Mouse (Mus musculus) neural tube, embryonic 12.5 days (tissue): ENCODE measurements around the gene Il4. TPM values are rescaled to one million over a fixed set of nuclear protein-coding genes. Genes with fewer than 3 reads are reported as not detected.

Experiments
- ATAC-seq: fragments of 200-750 bp; cut with Nextera tagmentation; 2 replicates; pipeline ENCODE4 v1.8.0; 2017; ENCODE audit warnings: low read depth, mild to moderate bottlenecking, moderate TSS enrichment, moderate library complexity; ENCODE audit not compliant: low FRiP score
- H3K27ac ChIP-seq: fragments of 300-500 bp; sonication (generic); 2 replicates; pipeline ENCODE4 v1.5.1; 2016
- H3K27me3 ChIP-seq: fragments of 300-500 bp; sonication (generic); replicated peaks from 2 replicates; pipeline ENCODE4 v1.6.1; 2016; ENCODE audit warnings: mild to moderate bottlenecking
- H3K36me3 ChIP-seq: fragments of 300-500 bp; sonication (generic); 2 replicates; pipeline ENCODE4 v1.6.1; 2016; ENCODE audit warnings: mild to moderate bottlenecking
- H3K4me1 ChIP-seq: fragments of 300-500 bp; sonication (generic); 2 replicates; pipeline ENCODE4 v1.6.1; 2016
- H3K4me2 ChIP-seq: fragments of 300-500 bp; sonication (generic); replicated peaks from 2 replicates; pipeline ENCODE4 v1.6.1; 2016; ENCODE audit warnings: mild to moderate bottlenecking
- H3K4me3 ChIP-seq: fragments of 300-500 bp; sonication (generic); 2 replicates; pipeline ENCODE4 v1.5.1; 2016
- H3K9ac ChIP-seq: fragments of 300-500 bp; sonication (generic); 2 replicates; pipeline ENCODE4 v1.6.1; 2016; ENCODE audit warnings: mild to moderate bottlenecking
- H3K9me3 ChIP-seq: fragments of 300-500 bp; sonication (generic); 2 replicates; pipeline ENCODE4 v1.6.1; 2016; ENCODE audit warnings: mild to moderate bottlenecking
- WGBS: fragments of 180-500 bp; shearing (Covaris S2); methylation state at CpG from one replicate; pipeline ENCODE4 v1.1.7; 2016; 5-methylcytosine and 5-hydroxymethylcytosine counted together
- polyA plus RNA-seq: library from polyadenylated mRNA; unstranded; fragments of >200 nt; fragmentation: Nextera tagmentation; extraction: Ambion mirVana; gene quantifications from 2 replicates; pipeline ENCODE4 v1.2.1, GENCODE M21; 2016

Gene Il4
- polyA plus RNA-seq, 1 experiment from 2014 or later = 3.4 TPM

DNA sequence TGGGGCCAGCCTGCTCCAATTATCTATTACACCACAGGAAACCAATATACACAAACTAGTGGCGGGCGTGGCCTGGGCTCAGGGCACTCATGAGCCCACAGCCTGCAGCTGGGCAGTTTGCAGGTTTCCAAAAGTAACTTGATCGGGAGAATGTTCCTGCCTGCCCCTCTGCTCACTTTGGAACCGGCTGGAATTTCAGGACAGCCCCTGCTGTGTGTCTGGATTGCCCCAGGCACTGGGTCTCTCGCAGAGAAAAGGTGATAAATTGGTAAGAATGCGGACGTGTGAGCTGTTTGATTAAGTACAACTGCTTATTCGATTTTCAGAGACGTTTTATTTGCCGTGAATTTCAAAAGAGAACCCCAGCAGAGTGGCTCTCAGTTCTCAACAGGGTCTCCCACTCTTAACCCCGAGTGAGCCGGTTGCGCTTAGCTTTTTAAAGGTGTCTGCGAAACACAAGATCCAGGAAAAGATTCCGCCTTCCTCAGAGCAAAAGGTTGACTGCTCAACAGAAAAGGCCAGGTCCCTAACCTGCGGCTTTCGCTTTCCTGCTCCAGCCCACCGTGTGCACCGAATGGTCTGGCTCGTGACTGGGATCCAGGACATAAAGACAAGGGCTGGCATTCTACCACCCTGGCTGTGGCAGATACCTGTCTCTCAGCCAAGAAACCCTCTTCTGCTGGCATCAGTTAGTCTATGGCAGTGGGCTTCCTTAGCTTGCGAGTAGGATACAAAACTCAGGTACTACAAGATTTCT is 18.8 kb upstream of the Il4 start:
- H3K4me2 ChIP-seq = no peak overlapping the region; the same call in 1 of the 2 replicates
- H3K4me1 ChIP-seq = peaks cover 14% of the 10 kb centered on the region
- ATAC-seq = no peak
- no peaks in the 10 kb centered on the region for H3K36me3 ChIP-seq
- no peak overlapping the region for H3K9ac ChIP-seq
- no peaks in the 10 kb centered on the region for H3K9me3 ChIP-seq
- H3K27ac ChIP-seq = no peak overlapping the region
- 15% methylated on average over 21 of the region's 21 CpGs for WGBS
- H3K4me3 ChIP-seq = no peak overlapping the region
- peaks cover 21% of the 10 kb centered on the region for H3K27me3 ChIP-seq

DNA sequence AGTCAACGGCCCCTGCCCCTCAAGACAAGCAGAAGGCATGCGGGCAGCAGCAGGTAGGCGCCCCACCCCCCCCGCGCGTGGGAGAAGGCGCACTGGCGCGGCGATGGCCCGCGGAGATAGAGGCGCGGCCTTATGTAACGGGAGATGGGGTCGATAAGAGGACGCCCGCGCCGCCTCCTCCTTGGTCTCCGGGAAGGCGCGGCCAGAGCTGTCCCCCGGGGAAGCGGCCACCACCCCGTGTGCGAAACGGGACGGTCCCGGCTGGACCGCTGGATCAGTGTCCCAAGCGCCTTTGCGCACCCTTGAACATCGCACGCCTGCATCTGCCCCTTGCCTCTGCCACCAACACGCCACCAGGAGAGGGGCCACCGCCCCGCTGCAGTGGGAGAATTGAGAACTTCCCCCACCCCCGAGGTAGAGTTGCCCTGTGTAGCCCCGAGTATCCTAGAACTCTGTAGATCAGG is 17.7 kb upstream of the Il4 start:
- no peak for ATAC-seq
- peak overlapping the region; percentile 81 for H3K4me2 ChIP-seq
- H3K9ac ChIP-seq = 0 out of 2 replicates have a peak overlapping the region, but pooled peaks have one; percentile 26

DNA sequence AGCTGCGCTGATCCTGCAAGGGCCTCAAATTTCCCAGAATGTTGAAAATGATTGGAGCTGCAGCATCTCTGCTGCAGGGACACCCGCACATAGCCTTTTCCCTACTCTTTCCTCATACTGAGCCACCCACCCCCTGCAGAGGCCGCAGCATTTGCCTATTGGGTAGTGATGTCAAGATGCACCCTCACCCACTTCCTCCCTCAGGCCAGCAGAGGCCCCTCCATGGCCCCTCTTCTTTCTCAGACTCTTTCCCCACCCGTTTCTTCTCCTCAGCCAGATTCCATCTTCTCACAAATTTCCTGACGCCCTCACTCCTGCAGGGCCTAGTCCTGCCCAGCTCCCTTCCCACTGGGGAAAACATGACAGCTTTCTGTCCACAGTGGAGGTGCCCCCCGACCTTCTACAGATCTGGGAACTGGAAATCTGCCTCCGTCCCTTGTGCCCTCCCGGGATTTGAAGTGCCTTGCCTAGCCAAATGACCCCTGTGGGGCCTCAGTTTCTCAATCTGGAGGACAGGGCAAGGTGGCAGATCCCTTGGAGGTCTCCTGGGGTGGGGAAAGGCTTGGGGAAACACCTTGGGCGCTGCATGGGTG is 17.2 kb upstream of the Il4 start:
- Histone ChIP-seq H3K4me1 (peaks cover 14% of the 10 kb centered on the region), H3K36me3 (no peaks in the 10 kb centered on the region), H3K27me3 (peaks cover 21% of the 10 kb centered on the region), H3K4me2 (peak overlapping the region; percentile 81), H3K4me3 (peak overlapping the region; percentile 26), H3K9me3 (no peaks in the 10 kb centered on the region), H3K9ac (0 out of 2 replicates have a peak overlapping the region, but pooled peaks have one; percentile 26), H3K27ac (no peak overlapping the region)
- WGBS = 43% methylated on average over 9 of the region's 9 CpGs
- ATAC-seq = no peak; the same call in 1 of the 2 replicates

More for the DNA sequence above, 17.7 kb upstream of the Il4 start:
- H3K9me3 ChIP-seq = no peaks in the 10 kb centered on the region
- H3K36me3 ChIP-seq = no peaks in the 10 kb centered on the region
- peaks cover 21% of the 10 kb centered on the region for H3K27me3 ChIP-seq
- WGBS = 2% methylated on average over 40 of the region's 40 CpGs
- no peak overlapping the region for H3K27ac ChIP-seq
- H3K4me1 ChIP-seq = peaks cover 14% of the 10 kb centered on the region
- H3K4me3 ChIP-seq = peak overlapping the region; percentile 26

DNA sequence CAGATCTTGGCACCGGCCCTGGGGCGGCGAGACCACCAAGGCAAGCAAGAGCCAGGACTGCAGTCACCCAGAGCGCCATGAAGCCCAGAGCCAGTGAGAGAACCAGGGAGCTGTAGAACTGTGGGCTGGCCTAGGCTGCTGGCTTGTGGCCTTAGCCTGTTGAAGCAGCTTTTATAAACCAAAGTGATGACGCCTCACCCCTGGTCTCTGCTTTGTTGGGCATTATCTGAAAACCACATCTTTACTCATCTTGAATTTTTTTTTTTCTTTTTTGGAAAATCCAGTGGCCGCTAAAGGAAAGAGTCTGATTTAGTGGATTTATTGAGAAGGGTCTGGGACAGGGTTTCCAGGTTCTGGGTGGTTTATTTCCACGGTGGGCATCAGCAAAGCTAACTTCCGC is 16.1 kb upstream of the Il4 start, which contains the start of gene Il13:
Il13 (minus strand) TSS at position 147 of the 400 bp plus-strand sequence.
- Histone ChIP-seq H3K27ac (no peak within 1 kb of the TSS), H3K9me3 (no peaks in the 10 kb centered on the region), H3K36me3 (no peaks in the 10 kb centered on the region), H3K4me1 (peaks cover 14% of the 10 kb centered on the region), H3K4me2 (no peak within 1 kb of the TSS), H3K4me3 (no peak within 1 kb of the TSS), H3K27me3 (peaks cover 21% of the 10 kb centered on the region), H3K9ac (no peak within 1 kb of the TSS)
- 92% methylated on average over 8 of the region's 8 CpGs for WGBS
- ATAC-seq = no peak

DNA sequence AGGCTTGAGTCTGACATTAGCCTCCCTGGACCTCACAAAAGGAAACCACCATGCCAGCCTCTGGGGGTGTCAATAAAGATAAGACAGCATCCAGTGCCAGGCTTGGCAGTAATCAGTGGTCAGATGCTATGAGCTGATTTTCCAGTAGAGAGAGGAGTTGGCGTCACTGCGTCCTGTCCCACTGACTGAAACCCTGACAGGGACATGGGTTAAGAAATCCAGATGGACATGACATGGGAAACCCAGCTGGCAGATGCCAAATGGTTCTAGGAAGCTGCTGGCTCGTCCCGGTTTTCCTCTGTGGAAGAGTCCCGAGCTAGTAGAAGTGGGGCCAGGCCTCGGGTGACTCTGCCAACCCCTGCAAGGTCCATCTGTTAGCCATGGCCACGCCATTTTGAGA is 15.2 kb upstream of the Il4 start:
- 92% methylated on average over 7 of the region's 7 CpGs for WGBS
- Histone ChIP-seq H3K9me3 (no peaks in the 10 kb centered on the region), H3K9ac (no peak overlapping the region), H3K4me1 (peaks cover 14% of the 10 kb centered on the region), H3K27ac (no peak overlapping the region), H3K27me3 (peaks cover 21% of the 10 kb centered on the region), H3K36me3 (no peaks in the 10 kb centered on the region), H3K4me3 (no peak overlapping the region), H3K4me2 (no peak overlapping the region)
- no peak for ATAC-seq

DNA sequence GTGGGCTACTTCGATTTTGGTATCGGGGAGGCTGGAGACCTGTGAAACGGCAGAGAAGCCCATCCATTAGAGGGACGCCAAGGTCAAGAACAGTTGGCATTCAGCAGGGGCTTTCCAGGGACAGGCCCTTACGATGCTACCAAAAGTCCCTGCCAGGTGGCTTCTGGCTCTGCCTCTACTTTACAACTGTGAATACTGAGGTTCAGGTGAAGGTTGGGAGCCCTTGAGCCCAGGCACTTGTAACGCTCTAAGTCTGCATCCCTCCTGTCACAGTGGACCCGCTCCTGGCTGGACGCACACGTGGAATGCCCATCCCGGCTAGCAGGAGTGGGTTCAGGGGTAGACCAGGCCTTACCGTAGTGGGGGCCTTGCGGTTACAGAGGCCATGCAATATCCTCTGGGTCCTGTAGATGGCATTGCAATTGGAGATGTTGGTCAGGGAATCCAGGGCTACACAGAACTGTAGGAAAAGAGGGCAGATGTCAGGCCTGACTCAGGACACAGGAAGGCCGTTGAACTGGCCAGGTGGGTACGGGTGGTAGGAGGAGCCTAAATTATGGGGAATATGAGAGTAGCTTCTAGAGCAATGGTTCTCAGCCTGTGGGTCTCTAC is 13.8 kb upstream of the Il4 start:
- H3K4me3 ChIP-seq = no peak overlapping the region
- no peak overlapping the region for H3K27ac ChIP-seq
- H3K27me3 ChIP-seq = peaks cover 18% of the 10 kb centered on the region
- H3K9me3 ChIP-seq = no peaks in the 10 kb centered on the region
- no peak for ATAC-seq
- peaks cover 14% of the 10 kb centered on the region for H3K4me1 ChIP-seq
- no peak overlapping the region for H3K9ac ChIP-seq
- no peak overlapping the region for H3K4me2 ChIP-seq
- no peaks in the 10 kb centered on the region for H3K36me3 ChIP-seq
- 76% methylated on average over 14 of the region's 14 CpGs for WGBS

DNA sequence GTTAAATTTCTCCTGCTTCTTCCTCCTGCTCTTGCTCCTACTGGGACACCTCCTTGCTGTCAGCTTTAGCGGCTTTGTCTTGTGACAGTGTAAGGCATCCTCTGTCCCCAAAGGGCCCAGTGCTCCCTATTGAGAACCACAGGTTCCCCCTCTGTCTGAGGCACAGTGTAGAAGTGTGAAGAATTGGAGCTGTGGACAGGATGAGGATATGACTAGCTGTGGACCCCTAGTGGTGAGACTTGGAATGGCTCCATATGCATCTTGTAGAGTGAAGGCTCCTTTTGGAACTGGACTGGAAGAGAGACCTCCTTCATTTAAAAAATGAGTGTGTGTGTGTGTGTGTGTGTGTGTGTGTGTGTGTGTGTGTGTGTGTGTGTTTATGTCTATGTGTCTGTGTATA is 9.4 kb upstream of the Il4 start:
- Histone ChIP-seq H3K27ac (no peak overlapping the region), H3K4me1 (no peaks in the 10 kb centered on the region), H3K36me3 (no peaks in the 10 kb centered on the region), H3K9ac (no peak overlapping the region), H3K4me2 (no peak overlapping the region), H3K9me3 (no peaks in the 10 kb centered on the region), H3K4me3 (no peak overlapping the region), H3K27me3 (no peaks in the 10 kb centered on the region)
- 17% methylated on average over 1 of the region's 1 CpGs for WGBS
- no peak for ATAC-seq

DNA sequence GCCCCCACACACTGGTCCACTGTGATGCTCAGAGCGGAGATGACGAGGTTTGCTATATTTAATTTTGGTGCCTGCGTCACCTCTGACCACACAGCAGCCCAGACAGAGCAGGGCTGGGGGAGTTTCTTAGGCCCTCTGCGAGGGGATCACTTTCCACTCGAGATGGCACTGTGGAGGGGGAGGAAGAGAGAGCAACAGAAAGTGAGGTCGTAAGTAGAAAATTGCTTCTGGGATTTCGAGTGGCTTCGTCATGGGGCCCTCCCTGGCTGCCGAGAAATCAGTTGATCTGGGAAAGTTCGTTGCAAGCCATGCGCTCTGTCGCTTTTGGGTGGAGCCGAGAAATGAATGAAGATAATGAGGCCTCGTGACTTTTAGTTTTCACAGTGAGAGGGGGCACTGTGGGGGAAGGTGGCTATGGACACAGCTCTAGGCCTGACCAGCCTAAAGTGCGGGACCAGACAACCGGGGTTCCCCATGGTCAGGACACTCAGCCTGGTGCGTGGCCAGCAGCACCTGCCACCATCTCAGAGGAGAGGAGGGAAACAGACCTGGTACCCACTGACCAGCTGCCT is 8.4 kb upstream of the Il4 start:
- Histone ChIP-seq H3K27me3 (no peaks in the 10 kb centered on the region), H3K4me1 (no peaks in the 10 kb centered on the region), H3K9ac (no peak overlapping the region), H3K4me3 (no peak overlapping the region), H3K36me3 (no peaks in the 10 kb centered on the region), H3K4me2 (no peak overlapping the region), H3K27ac (no peak overlapping the region), H3K9me3 (no peaks in the 10 kb centered on the region)
- 76% methylated on average over 17 of the region's 17 CpGs for WGBS
- ATAC-seq = no peak

DNA sequence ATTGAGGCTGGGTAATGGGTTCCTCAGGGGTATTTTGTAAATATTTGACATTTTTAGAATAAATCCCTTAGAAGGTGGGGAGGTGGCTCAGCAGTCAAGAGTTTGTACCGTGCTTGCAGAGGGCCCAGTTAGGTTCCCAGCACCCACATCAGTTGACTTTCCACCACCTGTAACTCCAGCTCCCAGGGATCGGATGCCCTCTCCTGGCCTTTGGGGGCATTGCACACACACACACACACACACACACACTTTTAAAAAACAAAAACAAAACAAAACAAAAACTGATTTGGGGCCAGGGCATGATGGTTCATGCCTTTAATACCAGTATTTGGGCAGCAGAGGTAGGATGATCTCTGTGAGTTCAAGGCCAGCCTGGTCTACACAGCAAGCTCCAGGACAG is 5.7 kb upstream of the Il4 start:
- ATAC-seq = no peak
- Histone ChIP-seq H3K4me2 (no peak overlapping the region), H3K4me3 (no peak overlapping the region), H3K9me3 (no peaks in the 10 kb centered on the region), H3K27ac (no peak overlapping the region), H3K9ac (no peak overlapping the region), H3K36me3 (no peaks in the 10 kb centered on the region), H3K27me3 (no peaks in the 10 kb centered on the region), H3K4me1 (no peaks in the 10 kb centered on the region)
- WGBS = 95% methylated on average over 2 of the region's 2 CpGs

DNA sequence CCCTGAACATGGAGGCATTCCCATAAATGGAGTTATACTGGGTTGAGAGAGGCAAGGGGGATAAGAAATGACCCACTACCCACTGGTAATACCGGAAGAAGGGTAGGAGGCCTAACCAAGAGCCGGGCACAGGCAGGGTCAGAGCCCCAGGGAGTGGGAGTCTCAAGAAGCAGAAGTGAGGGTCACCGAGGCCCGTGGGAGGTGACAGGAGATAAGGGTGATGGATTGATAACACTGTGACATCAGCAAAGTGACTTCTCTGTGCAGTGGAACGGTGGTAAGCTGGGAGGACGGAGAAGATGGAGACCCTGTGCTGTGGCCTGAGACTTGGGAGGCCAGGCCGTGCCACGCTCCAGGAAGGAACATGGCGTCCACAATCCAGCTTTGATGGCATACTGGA is 5.1 kb upstream of the Il4 start:
- Histone ChIP-seq H3K9ac (no peak overlapping the region), H3K4me3 (no peak overlapping the region), H3K4me2 (no peak overlapping the region), H3K9me3 (no peaks in the 10 kb centered on the region), H3K36me3 (no peaks in the 10 kb centered on the region), H3K27me3 (no peaks in the 10 kb centered on the region), H3K27ac (no peak overlapping the region), H3K4me1 (no peaks in the 10 kb centered on the region)
- WGBS = 92% methylated on average over 9 of the region's 9 CpGs
- no peak for ATAC-seq

DNA sequence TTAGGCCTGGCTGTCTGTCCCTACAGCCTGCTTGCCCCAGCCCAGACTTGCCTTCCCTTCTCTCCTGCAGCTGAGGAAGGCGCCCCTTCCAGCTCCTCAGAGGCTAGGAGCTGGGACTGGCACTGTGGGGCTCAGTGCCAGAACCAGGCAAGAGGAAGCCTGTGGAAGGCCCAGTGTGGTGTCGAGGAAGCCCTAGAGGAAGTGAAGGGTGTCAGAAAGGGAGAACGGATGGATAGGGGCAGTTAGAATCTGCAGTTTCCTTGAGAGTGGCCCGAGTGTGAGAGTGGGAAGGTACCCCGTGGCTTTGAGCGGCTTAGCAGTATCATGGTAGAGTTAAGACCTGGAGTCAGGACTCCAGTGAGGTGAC is 4.0 kb upstream of the Il4 start:
- ATAC-seq = no peak
- Histone ChIP-seq H3K9ac (no peak overlapping the region), H3K4me2 (no peak overlapping the region), H3K36me3 (no peaks in the 10 kb centered on the region), H3K4me1 (no peaks in the 10 kb centered on the region), H3K27ac (no peak overlapping the region), H3K27me3 (no peaks in the 10 kb centered on the region), H3K4me3 (no peak overlapping the region), H3K9me3 (no peaks in the 10 kb centered on the region)
- WGBS = 83% methylated on average over 6 of the region's 6 CpGs
